Mouse (Mus musculus): ENCODE measurements around the gene Diaph3. TPM values are rescaled to one million over a fixed set of nuclear protein-coding genes. Genes with fewer than 3 reads are reported as not detected.

Gene Diaph3
- 0.28 and 0.65 TPM in 2 replicates for polyA plus RNA-seq (2012; rRNA removed)

DNA sequence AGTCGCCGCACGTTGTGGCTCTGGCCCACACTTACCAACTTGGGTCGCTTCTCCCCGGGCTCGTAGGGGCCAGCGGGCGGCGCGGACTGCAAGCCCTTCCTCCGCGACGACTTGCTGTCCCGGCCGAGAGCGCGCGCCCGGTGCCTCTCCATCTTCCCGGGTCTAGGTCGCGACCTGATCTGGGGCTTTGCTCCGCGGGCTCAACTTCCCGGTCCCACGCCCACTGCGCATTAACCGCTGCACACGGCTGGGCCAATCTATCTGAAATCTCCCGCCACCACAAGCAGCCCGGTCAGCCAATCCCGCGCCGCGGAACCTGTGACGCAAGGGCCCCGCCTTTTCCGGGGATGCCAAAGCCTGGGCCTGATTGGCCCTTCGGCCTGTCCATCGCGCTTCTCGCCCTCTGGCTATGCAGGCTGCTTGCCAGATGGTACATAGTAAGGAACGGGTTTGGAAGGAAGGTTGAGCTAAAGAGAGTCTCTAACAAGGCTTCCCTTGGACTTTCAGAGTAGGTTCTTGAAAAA is at the start of gene Diaph3:
Diaph3 (minus strand) TSS at position 273 of the 524 bp plus-strand sequence.
- under 1% methylated on average over 43 of the region's 43 CpGs for WGBS
- H3K4me3 ChIP-seq (replicated peaks; ENCODE audit: extremely low read depth, low read depth, low read length): peak within 1 kb of the TSS; percentile 73
- TF ChIP-seq CTCF (IDR thresholded peaks at IDR 0.05; ENCODE audit: insufficient read depth, low read length) (no peak), POLR2A (IDR thresholded peaks at IDR 0.05; ENCODE audit: borderline replicate concordance, extremely low read depth, low read depth, low read length) (no peak)
- H3K4me1 ChIP-seq (ENCODE audit: control insufficient read depth, insufficient read depth, low read length): peaks cover 5% of the 10 kb centered on the region
- peak; percentile 93 for DNase-seq

- Histone ChIP-seq H3K4me1 (ENCODE audit: control insufficient read depth, insufficient read depth, low read length) (no peaks in the 10 kb centered on the region), H3K4me3 (replicated peaks; ENCODE audit: extremely low read depth, low read depth, low read length) (no peak overlapping the region)
- no peak for TF ChIP-seq CTCF (IDR thresholded peaks at IDR 0.05; ENCODE audit: insufficient read depth, low read length)
- TF ChIP-seq POLR2A (IDR thresholded peaks at IDR 0.05; ENCODE audit: borderline replicate concordance, extremely low read depth, low read depth, low read length): no peak
- WGBS: 54% methylated on average over 4 of the region's 4 CpGs
- DNase-seq: no peak
These were observed 49.6 kb upstream of the Diaph3 start for GRCm38 (mm10) chr14:87190685-87191084.

DNA sequence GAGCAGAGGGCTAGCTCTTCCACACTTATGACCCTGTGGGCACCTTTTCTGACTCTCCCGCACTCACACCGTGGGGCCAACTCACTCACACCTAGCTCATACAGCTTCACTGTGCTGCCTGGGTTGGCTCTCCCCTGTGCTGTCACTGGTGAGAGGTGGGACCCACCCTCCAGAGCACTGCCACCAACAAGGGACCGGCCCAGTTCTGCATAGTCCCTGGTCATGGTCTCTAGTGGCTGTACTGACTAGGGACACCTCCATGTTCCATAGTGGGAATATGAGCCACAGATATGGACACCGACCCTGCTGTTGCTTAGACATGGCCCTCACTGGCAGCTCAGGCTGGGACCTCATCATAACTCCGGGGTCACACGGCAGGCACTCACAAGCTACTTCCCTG is 30.5 kb upstream of the Diaph3 start:
- no peak for DNase-seq
- WGBS: 82% methylated on average over 6 of the region's 6 CpGs
- Histone ChIP-seq H3K4me3 (replicated peaks; ENCODE audit: extremely low read depth, low read depth, low read length) (no peak overlapping the region), H3K4me1 (ENCODE audit: control insufficient read depth, insufficient read depth, low read length) (no peaks in the 10 kb centered on the region)
- TF ChIP-seq CTCF (IDR thresholded peaks at IDR 0.05; ENCODE audit: insufficient read depth, low read length) (no peak), POLR2A (IDR thresholded peaks at IDR 0.05; ENCODE audit: borderline replicate concordance, extremely low read depth, low read depth, low read length) (no peak)

GRCm38 (mm10) chr14:87169151-87169550 is 28.1 kb upstream of the Diaph3 start:
- DNase-seq: no peak
- H3K4me1 ChIP-seq (ENCODE audit: control insufficient read depth, insufficient read depth, low read length): no peaks in the 10 kb centered on the region
- WGBS: 40% methylated on average over 1 of the region's 1 CpGs

GRCm38 (mm10) chr14:87155621-87156238 is 14.7 kb upstream of the Diaph3 start:
- TF ChIP-seq CTCF (IDR thresholded peaks at IDR 0.05; ENCODE audit: insufficient read depth, low read length): no peak
- no peak for TF ChIP-seq POLR2A (IDR thresholded peaks at IDR 0.05; ENCODE audit: borderline replicate concordance, extremely low read depth, low read depth, low read length)
- H3K4me3 ChIP-seq (replicated peaks; ENCODE audit: extremely low read depth, low read depth, low read length): no peak overlapping the region
- DNase-seq: no peak
- 72% methylated on average over 9 of the region's 9 CpGs for WGBS
- H3K4me1 ChIP-seq (ENCODE audit: control insufficient read depth, insufficient read depth, low read length): no peaks in the 10 kb centered on the region

More at GRCm38 (mm10) chr14:87169151-87169550, 28.1 kb upstream of the Diaph3 start:
- TF ChIP-seq CTCF (IDR thresholded peaks at IDR 0.05; ENCODE audit: insufficient read depth, low read length) (no peak), POLR2A (IDR thresholded peaks at IDR 0.05; ENCODE audit: borderline replicate concordance, extremely low read depth, low read depth, low read length) (no peak)
- H3K4me3 ChIP-seq (replicated peaks; ENCODE audit: extremely low read depth, low read depth, low read length): no peak overlapping the region

DNA sequence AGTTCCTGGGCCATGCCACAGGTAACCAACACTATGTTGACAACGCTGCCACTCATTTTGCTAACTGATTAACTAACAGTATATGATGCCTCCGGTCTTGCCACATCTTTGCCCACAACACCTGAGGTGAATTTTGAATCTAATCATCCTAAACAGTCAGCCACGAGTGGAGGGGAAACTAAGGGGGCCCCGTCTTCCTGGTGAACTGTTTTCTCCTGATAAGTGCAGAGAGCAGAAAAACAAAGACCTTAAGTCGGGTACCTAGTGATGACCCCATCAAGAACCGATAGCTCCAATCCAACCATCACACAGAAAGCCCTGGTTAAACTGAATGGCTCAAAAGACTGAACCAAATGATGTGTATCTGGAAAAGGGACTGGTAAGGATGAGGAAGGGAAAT is 8.6 kb upstream of the Diaph3 start:
- WGBS: 70% methylated on average over 6 of the region's 6 CpGs
- no peak for DNase-seq
- TF ChIP-seq CTCF (IDR thresholded peaks at IDR 0.05; ENCODE audit: insufficient read depth, low read length) (no peak), POLR2A (IDR thresholded peaks at IDR 0.05; ENCODE audit: borderline replicate concordance, extremely low read depth, low read depth, low read length) (no peak)
- Histone ChIP-seq H3K4me3 (replicated peaks; ENCODE audit: extremely low read depth, low read depth, low read length) (no peak overlapping the region), H3K4me1 (ENCODE audit: control insufficient read depth, insufficient read depth, low read length) (no peaks in the 10 kb centered on the region)

- Histone ChIP-seq H3K4me1 (ENCODE audit: control insufficient read depth, insufficient read depth, low read length) (peaks cover under 1% of the 10 kb centered on the region; the same call in 1 of the 2 replicates), H3K4me3 (replicated peaks; ENCODE audit: extremely low read depth, low read depth, low read length) (no peak overlapping the region)
- TF ChIP-seq POLR2A (IDR thresholded peaks at IDR 0.05; ENCODE audit: borderline replicate concordance, extremely low read depth, low read depth, low read length) (no peak), CTCF (IDR thresholded peaks at IDR 0.05; ENCODE audit: insufficient read depth, low read length) (no peak)
- DNase-seq: no peak
- WGBS: 51% methylated on average over 3 of the region's 3 CpGs
These were observed 5.7 kb upstream of the Diaph3 start for GRCm38 (mm10) chr14:87146704-87147103.

DNA sequence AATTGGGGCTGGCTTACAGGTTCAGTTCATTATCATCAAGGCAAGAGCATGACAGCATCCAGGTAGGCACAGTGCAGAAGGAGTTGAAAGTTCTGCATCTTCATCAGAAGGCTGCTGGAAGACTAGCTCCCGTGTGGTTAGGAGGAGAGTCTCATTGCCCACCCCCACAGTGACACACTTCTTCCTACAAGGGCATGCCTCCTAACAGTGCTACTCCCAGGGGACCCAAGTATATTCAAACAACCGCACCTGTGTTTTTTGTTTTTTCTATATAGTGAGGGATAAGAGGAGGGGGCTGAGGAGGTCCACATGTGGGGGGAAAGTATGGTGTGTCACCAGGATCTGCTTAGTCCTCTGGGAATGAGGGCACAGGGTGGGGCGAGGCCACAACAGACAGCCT is 4.3 kb upstream of the Diaph3 start:
- no peak for DNase-seq
- 80% methylated on average over 3 of the region's 3 CpGs for WGBS
- no peak overlapping the region for H3K4me3 ChIP-seq (replicated peaks; ENCODE audit: extremely low read depth, low read depth, low read length)
- peaks cover 5% of the 10 kb centered on the region for H3K4me1 ChIP-seq (ENCODE audit: control insufficient read depth, insufficient read depth, low read length)
- TF ChIP-seq CTCF (IDR thresholded peaks at IDR 0.05; ENCODE audit: insufficient read depth, low read length) (no peak), POLR2A (IDR thresholded peaks at IDR 0.05; ENCODE audit: borderline replicate concordance, extremely low read depth, low read depth, low read length) (no peak)

DNA sequence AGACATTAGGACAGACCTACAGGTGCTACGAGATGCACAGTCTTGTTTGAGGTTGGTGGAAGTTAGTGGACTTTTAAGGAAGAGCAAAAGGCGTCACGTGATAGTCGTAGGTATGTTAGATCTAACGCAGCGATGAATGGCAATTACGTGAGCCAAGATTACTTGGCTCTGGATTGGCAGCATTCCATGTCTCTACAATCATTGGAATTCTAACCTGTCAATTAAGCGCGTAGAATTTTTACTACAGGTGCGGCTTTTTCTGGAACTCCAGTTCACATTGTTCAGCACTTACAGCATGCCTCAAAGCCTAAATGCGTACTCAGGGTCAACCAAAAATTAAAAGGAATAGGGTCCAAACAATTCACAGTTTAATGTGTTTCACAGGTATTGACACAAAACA is 742 bp upstream of the Diaph3 start:
- 67% methylated on average over 11 of the region's 11 CpGs for WGBS
- peak; percentile 37 for DNase-seq
- peaks cover 5% of the 10 kb centered on the region for H3K4me1 ChIP-seq (ENCODE audit: control insufficient read depth, insufficient read depth, low read length)

More for the DNA sequence above, 742 bp upstream of the Diaph3 start:
- TF ChIP-seq CTCF (IDR thresholded peaks at IDR 0.05; ENCODE audit: insufficient read depth, low read length): no peak
- no peak for TF ChIP-seq POLR2A (IDR thresholded peaks at IDR 0.05; ENCODE audit: borderline replicate concordance, extremely low read depth, low read depth, low read length)
- no peak overlapping the region for H3K4me3 ChIP-seq (replicated peaks; ENCODE audit: extremely low read depth, low read depth, low read length)

Data from lung, adult 2 months (tissue).